ENCODE assay signal across 17 mouse cellular contexts in the genomic region with DNA sequence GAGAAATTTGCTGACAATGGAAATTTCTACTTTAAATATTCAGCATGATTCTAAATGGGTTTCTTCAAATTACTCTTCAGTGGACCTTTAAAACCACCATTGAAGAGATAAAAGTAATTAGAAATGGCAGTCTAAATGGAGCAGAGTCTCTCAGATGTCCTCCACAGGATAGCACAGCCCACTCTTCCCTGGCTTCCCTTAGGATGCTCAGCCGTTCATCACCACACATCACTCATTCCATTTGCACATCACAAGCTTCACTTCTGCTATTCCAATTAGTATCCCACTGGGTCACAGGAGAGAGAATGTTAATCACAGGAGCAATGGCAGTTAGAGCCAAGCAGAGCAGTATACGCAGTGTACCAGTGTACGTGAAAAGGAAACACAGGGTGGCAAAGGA. TPM values are rescaled to one million over a fixed set of nuclear protein-coding genes. Genes with fewer than 3 reads are reported as not detected.
DNase-seq lines count a peak whose midpoint lies in the region; ATAC-seq and TF ChIP-seq lines count a peak whose summit lies in the region.
"Had no signal": no experiment of that assay in that cellular context is flagged by ENCODE, and none has a peak within 500 bp of the region (broad histone marks: within the 10 kb centered on the region; RNA-seq: fewer than 3 reads in every experiment).

No protein-coding gene starts in this region.

- H3K9ac ChIP-seq in hindbrain, embryonic 15.5 days: no peak overlapping the region
- no peak overlapping the region for H3K9ac ChIP-seq in hindbrain, embryonic 16.5 days (ENCODE audit: low read depth, low read length)
- H3K9ac ChIP-seq in neural tube, embryonic 13.5 days: no peak overlapping the region
- no peak overlapping the region for H3K9ac ChIP-seq in midbrain, postnatal 0 days (replicated peaks; ENCODE audit: low read length, poor library complexity, severe bottlenecking)
- H3K9ac ChIP-seq: forebrain, embryonic 15.5 days; heart, embryonic 13.5 days; hindbrain, embryonic 12.5 days had no signal

- TF ChIP-seq CTCF in midbrain, postnatal 0 days (IDR thresholded peaks at IDR 0.05): no peak

- no peaks in the 10 kb centered on the region for H3K36me3 ChIP-seq in hindbrain, embryonic 15.5 days
- H3K36me3 ChIP-seq in hindbrain, embryonic 16.5 days (ENCODE audit: control insufficient read depth, insufficient read depth, low read length): no peaks in the 10 kb centered on the region
- no peaks in the 10 kb centered on the region for H3K36me3 ChIP-seq in neural tube, embryonic 13.5 days
- no peaks in the 10 kb centered on the region for H3K36me3 ChIP-seq in midbrain, postnatal 0 days (ENCODE audit: insufficient read depth, low read length)
- H3K36me3 ChIP-seq: forebrain, embryonic 15.5 days; hindbrain, embryonic 12.5 days had no signal

- no peak for DNase-seq in neural tube, embryonic 10.5 days (ENCODE audit: extremely low spot score, low spot score)
- peak; percentile 10 for DNase-seq in midbrain, postnatal 0 days (ENCODE audit: low spot score)
- DNase-seq in Muller cell, postnatal 12 days (ENCODE audit: inconsistent ontology term): no peak
- DNase-seq in adrenal gland, adult 2 months: no peak
- DNase-seq: adrenal gland, postnatal 10 days; cerebellum, adult 18-20 months; cerebellum, adult 9-11 months; gastrocnemius, postnatal 36 days; heart, adult 11 months; heart, postnatal 36 days had no signal

- 48% methylated on average over 3 of the region's 3 CpGs for WGBS in hindbrain, embryonic 15.5 days
- 57% methylated on average over 3 of the region's 3 CpGs for WGBS in hindbrain, embryonic 16.5 days
- WGBS in neural tube, embryonic 13.5 days: 33% methylated on average over 3 of the region's 3 CpGs
- 45% methylated on average over 3 of the region's 3 CpGs for WGBS in midbrain, postnatal 0 days

- no peaks in the 10 kb centered on the region for H3K4me1 ChIP-seq in hindbrain, embryonic 15.5 days (replicated peaks)
- no peaks in the 10 kb centered on the region for H3K4me1 ChIP-seq in hindbrain, embryonic 16.5 days (ENCODE audit: control insufficient read depth, insufficient read depth, low read depth, low read length)
- H3K4me1 ChIP-seq in neural tube, embryonic 13.5 days (replicated peaks): peaks cover 9% of the 10 kb centered on the region; the same call in 1 of the 2 replicates
- no peaks in the 10 kb centered on the region for H3K4me1 ChIP-seq in midbrain, postnatal 0 days (ENCODE audit: insufficient read depth, low read length)
- H3K4me1 ChIP-seq: embryonic facial prominence, embryonic 10.5 days; heart, embryonic 13.5 days; hindbrain, embryonic 12.5 days had no signal

- H3K9me3 ChIP-seq in hindbrain, embryonic 15.5 days: no peaks in the 10 kb centered on the region
- no peaks in the 10 kb centered on the region for H3K9me3 ChIP-seq in hindbrain, embryonic 16.5 days (ENCODE audit: control insufficient read depth, low read length)
- H3K9me3 ChIP-seq in neural tube, embryonic 13.5 days: no peaks in the 10 kb centered on the region
- H3K9me3 ChIP-seq in midbrain, postnatal 0 days (ENCODE audit: low read length): no peaks in the 10 kb centered on the region
- H3K9me3 ChIP-seq: embryonic facial prominence, embryonic 10.5 days; forebrain, embryonic 15.5 days; heart, embryonic 13.5 days; hindbrain, embryonic 12.5 days had no signal

- no peak overlapping the region for H3K27ac ChIP-seq in hindbrain, embryonic 15.5 days (replicated peaks)
- H3K27ac ChIP-seq in hindbrain, embryonic 16.5 days (ENCODE audit: low read depth, low read length): no peak overlapping the region
- no peak overlapping the region for H3K27ac ChIP-seq in neural tube, embryonic 13.5 days (replicated peaks)
- H3K27ac ChIP-seq in midbrain, postnatal 0 days (ENCODE audit: low read depth, low read length): no peak overlapping the region
- H3K27ac ChIP-seq: embryonic facial prominence, embryonic 10.5 days; forebrain, embryonic 15.5 days; heart, embryonic 13.5 days; hindbrain, embryonic 12.5 days had no signal

- peak; percentile 45; the same call in 1 of the 2 replicates for ATAC-seq in hindbrain, embryonic 15.5 days (ENCODE audit: low FRiP score, low read depth)
- ATAC-seq in hindbrain, embryonic 16.5 days: no peak; the same call in 1 of the 2 replicates
- ATAC-seq in neural tube, embryonic 13.5 days (ENCODE audit: low read depth): peak; percentile 80
- no peak for ATAC-seq in midbrain, postnatal 0 days (ENCODE audit: low FRiP score)
- ATAC-seq: forebrain, embryonic 15.5 days had no signal

- no peak overlapping the region for H3K4me3 ChIP-seq in hindbrain, embryonic 15.5 days
- no peak overlapping the region for H3K4me3 ChIP-seq in hindbrain, embryonic 16.5 days (ENCODE audit: low read length)
- no peak overlapping the region for H3K4me3 ChIP-seq in neural tube, embryonic 13.5 days
- H3K4me3 ChIP-seq in midbrain, postnatal 0 days (ENCODE audit: low read depth, low read length): no peak overlapping the region
- H3K4me3 ChIP-seq: embryonic facial prominence, embryonic 10.5 days; forebrain, embryonic 15.5 days; heart, embryonic 13.5 days; hindbrain, embryonic 12.5 days had no signal

- no peak overlapping the region for H3K4me2 ChIP-seq in hindbrain, embryonic 15.5 days
- no peak overlapping the region for H3K4me2 ChIP-seq in hindbrain, embryonic 16.5 days (ENCODE audit: low read length)
- H3K4me2 ChIP-seq in neural tube, embryonic 13.5 days: no peak overlapping the region
- H3K4me2 ChIP-seq in midbrain, postnatal 0 days (ENCODE audit: low read depth, low read length, poor library complexity, severe bottlenecking): no peak overlapping the region
- H3K4me2 ChIP-seq: forebrain, embryonic 15.5 days; heart, embryonic 13.5 days; hindbrain, embryonic 12.5 days had no signal

- H3K27me3 ChIP-seq in hindbrain, embryonic 15.5 days: 0 out of 2 replicates have a peak, but pooled peaks cover 2% of the 10 kb centered on the region
- H3K27me3 ChIP-seq in hindbrain, embryonic 16.5 days (replicated peaks; ENCODE audit: control insufficient read depth, insufficient read depth, low read length): no peaks in the 10 kb centered on the region
- H3K27me3 ChIP-seq in neural tube, embryonic 13.5 days: no peaks in the 10 kb centered on the region
- no peaks in the 10 kb centered on the region for H3K27me3 ChIP-seq in midbrain, postnatal 0 days (ENCODE audit: insufficient read depth, low read length)
- H3K27me3 ChIP-seq: forebrain, embryonic 15.5 days; heart, embryonic 13.5 days; hindbrain, embryonic 12.5 days had no signal

RNA-seq across cellular contexts. Expression of gene Shq1, which starts 18.4 kb away (rescaled TPM):
- 8.9 and 10.1 TPM in 2 replicates for polyA plus RNA-seq in hindbrain, embryonic 15.5 days (2015; fragmentation: Nextera tagmentation; extraction: Ambion mirVana)
- 8.9 and 10.1 TPM in 2 replicates for polyA plus RNA-seq in hindbrain, embryonic 16.5 days (2015; fragmentation: Nextera tagmentation; extraction: Ambion mirVana)
- polyA plus RNA-seq in neural tube, embryonic 13.5 days (2015; fragmentation: Nextera tagmentation; extraction: Ambion mirVana): 9.4 and 9.8 TPM in 2 replicates
- total RNA-seq in midbrain, postnatal 0 days (2014; rRNA removed): 4.3 and 5.6 TPM in 2 replicates
- polyA plus RNA-seq in midbrain, postnatal 0 days (2015; fragmentation: Nextera tagmentation; extraction: Ambion mirVana): 3.7 and 5.6 TPM in 2 replicates
- total RNA-seq in adrenal gland, adult 2 months (2021): 1 to 10 TPM; 8.5 to 8.6 TPM
- 3.7 and 4.5 TPM in 2 replicates for polyA plus RNA-seq in adrenal gland, adult 2 months (2012; rRNA removed)

RNA-seq across cellular contexts. Expression of gene Gxylt2, which starts 52.0 kb away (rescaled TPM):
- polyA plus RNA-seq in hindbrain, embryonic 15.5 days (2015; fragmentation: Nextera tagmentation; extraction: Ambion mirVana): 2.1 and 2.5 TPM in 2 replicates
- polyA plus RNA-seq in hindbrain, embryonic 16.5 days (2015; fragmentation: Nextera tagmentation; extraction: Ambion mirVana): 1.1 and 2.5 TPM in 2 replicates
- 2.1 and 3.0 TPM in 2 replicates for polyA plus RNA-seq in neural tube, embryonic 13.5 days (2015; fragmentation: Nextera tagmentation; extraction: Ambion mirVana)
- 3.1 and 3.2 TPM in 2 replicates for total RNA-seq in midbrain, postnatal 0 days (2014; rRNA removed)
- polyA plus RNA-seq in midbrain, postnatal 0 days (2015; fragmentation: Nextera tagmentation; extraction: Ambion mirVana): 1.8 and 2.0 TPM in 2 replicates
- under 1 TPM; 0.40 to 0.73 TPM for total RNA-seq in adrenal gland, adult 2 months (2021)
- 1.1 and 2.9 TPM in 2 replicates for polyA plus RNA-seq in adrenal gland, adult 2 months (2012; rRNA removed)

Comparison
In these comparisons a context has a peak if more than half of its experiments do, and no peak if none do; other contexts are left out.
1. ATAC-seq: peak in hindbrain, embryonic 15.5 days (single experiment) and neural tube, embryonic 13.5 days (single experiment); none in hindbrain, embryonic 16.5 days (single experiment) and midbrain, postnatal 0 days (single experiment).